Mouse (Mus musculus): ENCODE measurements around the gene Tpk1.

Tpk1 gene

GRCm38 (mm10) chr6:43342386-43342785 lies 323.7 kb downstream of the Tpk1 start:
- DNase-seq, result no peak

- DNase-seq, result no peak
Observed at GRCm38 (mm10) chr6:43338804-43339203, 327.3 kb downstream of the Tpk1 start.

DNA sequence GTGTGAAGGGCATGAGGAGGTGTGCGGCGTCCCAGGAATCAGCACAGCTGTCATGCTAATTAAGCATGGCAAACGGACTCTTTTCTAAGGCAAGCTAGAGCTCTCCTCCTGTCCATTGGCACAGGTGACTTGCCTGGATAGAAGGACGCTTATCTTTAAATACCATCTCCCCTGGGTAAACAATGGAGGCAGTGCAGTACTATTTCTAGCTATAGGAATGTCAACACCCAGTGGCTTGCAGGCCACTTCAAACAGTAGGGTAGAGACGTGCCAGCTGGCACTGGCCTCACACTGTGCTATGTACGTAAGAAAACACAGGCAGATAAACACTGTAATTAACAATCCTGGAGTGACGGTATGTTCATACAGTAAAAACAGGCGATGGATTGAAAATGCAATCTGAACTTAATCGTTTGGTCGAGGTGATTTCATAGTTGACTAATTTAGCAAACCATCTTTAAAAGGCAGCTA lies 328.6 kb downstream of the Tpk1 start:
- no peak for DNase-seq

DNA sequence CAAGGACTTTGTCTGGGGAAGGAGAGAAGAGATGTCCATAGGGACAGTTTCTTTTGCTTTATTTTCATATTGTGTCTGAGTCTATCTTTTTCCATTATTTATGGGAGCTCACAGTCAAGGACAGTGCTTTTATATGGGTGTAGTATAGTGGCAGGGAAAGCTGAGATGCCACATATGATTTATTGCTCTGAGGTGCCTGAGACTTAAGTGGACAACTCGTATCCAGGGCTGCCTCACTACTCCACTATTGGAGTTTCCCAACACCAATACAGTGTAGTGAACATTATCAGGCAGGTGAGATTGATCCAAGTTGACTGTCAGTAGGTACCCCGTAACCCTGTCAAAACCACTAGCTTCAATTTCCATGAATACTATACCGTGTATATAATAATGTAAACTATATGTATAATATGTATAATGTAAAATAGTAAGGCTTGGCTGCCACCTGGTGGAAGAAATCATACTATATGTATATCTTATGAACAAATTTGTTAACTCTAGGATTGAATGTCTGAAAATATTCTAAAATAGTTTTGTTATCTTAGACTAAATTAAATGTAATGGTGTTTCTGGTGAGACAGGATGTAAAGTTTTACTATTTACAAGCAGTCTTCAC lies 330.4 kb downstream of the Tpk1 start:
- no peak for DNase-seq

DNA sequence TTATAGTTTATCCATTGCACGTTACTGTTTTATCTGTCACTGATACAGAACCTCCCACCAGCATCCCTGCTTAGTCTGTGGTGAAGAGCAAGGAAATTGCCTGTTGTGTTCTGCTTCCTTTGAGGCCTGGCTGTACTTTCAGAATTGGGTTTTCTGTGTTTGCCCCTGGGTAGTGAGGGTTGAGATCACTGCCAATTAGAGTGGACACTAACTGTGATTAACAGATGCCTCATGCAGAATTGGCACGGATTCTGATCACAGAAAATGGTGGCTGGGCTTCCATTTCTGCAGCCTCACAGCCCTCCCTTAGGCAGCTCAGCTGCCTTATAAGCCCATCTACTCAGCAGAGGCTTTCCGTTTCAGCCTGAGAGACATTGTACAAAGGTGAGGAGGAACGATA lies 332.6 kb downstream of the Tpk1 start:
- DNase-seq, result no peak

GRCm38 (mm10) chr6:43312961-43313656 lies 353.0 kb downstream of the Tpk1 start:
- DNase-seq, result no peak

DNA sequence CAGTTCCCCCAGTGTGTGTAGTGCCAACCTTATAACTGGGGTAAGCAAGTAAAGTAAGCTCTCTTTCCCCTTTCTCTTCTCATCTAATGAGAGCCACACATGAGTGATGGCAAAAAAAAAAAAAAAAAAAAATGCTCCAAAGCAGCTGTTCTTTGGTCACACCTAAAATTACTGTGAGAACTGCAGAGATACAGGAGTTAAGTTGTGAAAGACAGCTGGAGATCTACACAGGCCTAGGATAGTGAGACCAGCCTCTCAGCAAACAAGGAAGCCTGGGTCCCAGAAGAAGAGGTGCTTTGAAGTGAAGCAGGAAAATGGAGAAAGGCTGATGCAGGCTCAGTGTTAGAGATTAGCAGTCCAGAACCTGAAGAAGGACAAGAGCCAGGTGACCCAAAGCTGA lies 353.5 kb downstream of the Tpk1 start:
- no peak for DNase-seq

- no peak for DNase-seq
Observed at GRCm38 (mm10) chr6:43310071-43310470, 356.0 kb downstream of the Tpk1 start.

GRCm38 (mm10) chr6:43309454-43309853 lies 356.6 kb downstream of the Tpk1 start, which contains the start of gene Nobox:
Gene Nobox (minus strand): TSS chr6:43309554.
- no peak for DNase-seq

DNA sequence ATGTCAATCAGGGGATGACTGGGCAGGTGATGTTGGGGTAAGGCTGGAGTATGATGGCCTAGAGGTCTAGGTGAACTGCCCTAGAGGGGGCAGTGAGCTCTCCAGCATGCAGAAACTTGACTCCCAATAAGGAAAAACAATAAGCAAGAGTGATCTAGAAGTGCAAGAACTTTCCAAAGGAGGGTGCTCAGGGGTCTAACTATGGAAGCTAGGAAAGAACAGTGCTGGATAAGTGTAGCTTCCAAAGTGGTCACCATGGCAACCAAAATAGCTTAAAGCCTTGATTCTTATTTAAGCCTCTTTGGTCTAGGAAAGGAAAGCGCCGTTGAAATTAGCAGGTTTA lies 368.6 kb downstream of the Tpk1 start:
- no peak for DNase-seq

DNA sequence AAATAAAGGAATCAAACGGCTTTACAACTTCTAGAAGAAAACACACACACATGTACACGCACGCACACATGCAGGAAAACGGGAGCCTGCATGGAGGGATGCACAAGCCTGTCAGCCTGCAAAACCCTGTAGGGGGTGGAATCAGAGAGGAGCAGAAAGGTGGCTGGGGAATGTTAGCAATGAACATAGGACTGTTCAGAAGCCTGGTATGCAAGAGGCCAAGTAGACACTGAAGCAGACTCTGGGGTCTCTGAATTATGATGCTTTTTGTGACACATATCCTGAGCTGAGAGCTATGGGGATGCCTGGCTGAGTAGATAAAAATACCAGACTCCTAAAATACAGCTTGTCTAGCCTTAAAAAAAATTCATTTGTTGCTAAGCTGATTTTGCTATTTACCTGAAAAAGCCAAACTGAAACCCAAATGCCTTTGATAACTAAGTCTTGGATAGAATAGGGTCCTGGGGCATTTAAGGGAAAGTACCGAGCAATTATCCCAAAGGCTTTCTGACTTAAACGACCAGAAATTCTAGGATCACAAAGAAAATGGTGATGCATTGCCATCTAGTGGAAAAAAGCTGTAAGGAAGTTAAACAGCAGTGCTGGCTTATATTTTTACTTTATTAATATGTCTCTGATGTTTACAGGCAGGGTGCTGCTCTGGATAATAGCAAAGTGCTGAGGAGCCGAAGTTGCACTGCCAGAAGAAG lies 369.1 kb downstream of the Tpk1 start:
- peak; percentile 16 for DNase-seq

- DNase-seq, result peak; percentile 9
Observed at GRCm38 (mm10) chr6:43295908-43296307, 370.2 kb downstream of the Tpk1 start.
